Mouse (Mus musculus) thymus, adult 2 months (tissue): Measurements from ENCODE around the gene Swap70.

Experiments used
- CTCF ChIP-seq: fragments of 200-500 bp; IDR thresholded peaks from 2 replicates; pipeline ENCODE4 v1.5.1; 2012; ENCODE audit warnings: mild to moderate bottlenecking, control low read depth, low read length, moderate library complexity, borderline replicate concordance; ENCODE audit not compliant: control insufficient read depth, poor library complexity, insufficient read depth; ENCODE audit errors: extremely low read depth
- POLR2A ChIP-seq: fragments of 200-500 bp; IDR thresholded peaks from 2 replicates; pipeline ENCODE4 v1.6.1; 2012; ENCODE audit warnings: mild to moderate bottlenecking, low read length, control low read depth, moderate library complexity; ENCODE audit not compliant: control insufficient read depth, poor library complexity, insufficient read depth; ENCODE audit errors: extremely low read depth

DNA sequence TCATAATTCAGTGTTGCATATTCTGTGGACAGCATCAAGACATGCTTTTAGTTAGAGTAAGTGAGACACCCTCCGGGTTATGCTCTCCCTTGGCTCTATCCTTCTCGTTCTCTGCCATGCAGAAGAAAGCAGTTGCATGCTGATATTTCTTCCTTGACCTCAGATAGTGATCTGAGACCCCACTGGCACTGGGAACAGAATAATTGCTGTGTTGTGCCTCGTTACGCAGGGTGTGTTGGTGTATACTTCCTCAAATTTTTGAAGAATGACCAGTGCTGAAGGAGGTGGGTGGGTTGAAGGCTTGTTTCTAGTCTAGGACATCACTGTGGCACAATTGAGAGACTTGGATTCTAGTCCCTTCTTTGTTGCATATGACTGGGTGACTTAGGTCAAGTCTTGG, 14.6 kb downstream of the Swap70 start:
- TF ChIP-seq CTCF (no peak), POLR2A (no peak)
